Mouse (Mus musculus) cerebellum, adult 2 months (tissue): Measurements from ENCODE around the gene Tamm41.

Source experiments
- CTCF ChIP-seq: fragments of 200-500 bp; IDR thresholded peaks from 2 replicates; pipeline ENCODE4 v1.5.1; 2011; ENCODE audit warnings: low read depth, mild to moderate bottlenecking, control low read depth, low read length, moderate library complexity, borderline replicate concordance; ENCODE audit not compliant: insufficient read depth
- POLR2A ChIP-seq: fragments of 200-500 bp; IDR thresholded peaks from 2 replicates; pipeline ENCODE4 v1.6.1; 2011; ENCODE audit warnings: low read length, control low read depth, borderline replicate concordance; ENCODE audit not compliant: insufficient read depth

GRCm38 (mm10) chr6:115013574-115013973 lies 24.1 kb downstream of the Tamm41 start:
- TF ChIP-seq CTCF: no peak
- TF ChIP-seq POLR2A: no peak
